In the genomic region with DNA sequence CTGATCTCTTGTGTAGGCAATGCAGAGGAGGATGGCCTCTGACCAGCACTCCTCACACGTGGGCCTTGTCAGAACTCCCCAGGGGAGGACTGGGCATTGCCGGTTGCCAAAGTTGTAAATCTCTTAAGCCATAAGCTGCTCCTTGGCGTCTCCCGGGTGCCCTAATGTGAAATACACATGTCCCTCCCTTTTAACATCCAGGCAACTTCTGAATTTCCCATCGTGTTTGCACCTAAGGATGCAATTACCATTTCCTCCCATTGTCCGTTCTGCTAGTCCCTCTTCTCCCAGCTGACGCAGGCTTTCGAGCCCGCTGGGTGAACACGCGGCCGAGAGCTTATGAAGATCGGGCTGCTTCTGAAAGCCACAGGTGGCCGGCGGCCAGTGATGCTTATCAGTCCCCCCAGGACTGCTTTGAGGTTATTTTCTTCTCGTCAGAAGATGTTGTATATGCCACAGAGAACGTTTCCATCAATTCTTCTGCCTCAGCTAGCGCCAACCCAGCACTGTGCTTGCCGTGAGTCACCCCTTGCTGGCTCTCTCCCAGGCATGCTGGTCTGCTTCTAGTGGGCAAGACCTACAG, we compare ENCODE assay signal across 7 mouse cellular contexts. TPM values are rescaled to one million over a fixed set of nuclear protein-coding genes. Genes with fewer than 3 reads are reported as not detected.
DNase-seq lines count a peak whose midpoint lies in the region; ATAC-seq and TF ChIP-seq lines count a peak whose summit lies in the region.

No protein-coding gene starts in this region.

- TF ChIP-seq CTCF in CH12.LX (conservative IDR thresholded peaks at IDR 0.05 in 1 of 2, IDR thresholded peaks at IDR 0.05 in 1 of 2; ENCODE audit: low read depth in 2 of 2, low read length in 2 of 2): no peak

- no peaks in the 10 kb centered on the region for H3K36me3 ChIP-seq in CH12.LX (replicated peaks in 1 of 2; ENCODE audit: control insufficient read depth in 1 of 2, insufficient read depth in 1 of 2, low read length in 1 of 2)
- H3K36me3 ChIP-seq in neural tube, embryonic 15.5 days: 0 out of 2 replicates have a peak, but pooled peaks cover 2% of the 10 kb centered on the region
- H3K36me3 ChIP-seq in midbrain, embryonic 10.5 days: peaks cover 64% of the 10 kb centered on the region

- H3K4me2 ChIP-seq in CH12.LX (ENCODE audit: insufficient read depth, low read depth, poor library complexity, severe bottlenecking): no peak overlapping the region
- H3K4me2 ChIP-seq in neural tube, embryonic 15.5 days: no peak overlapping the region

- dilution Hi-C loops in CH12.LX (cut with MboI; ENCODE audit: extremely low pct_ligation_motif_present, extremely low pct_unique_long_range_greater_than_20kb, low sequenced_read_pairs): no loop called here

- no peaks in the 10 kb centered on the region for H3K79me2 ChIP-seq in CH12.LX (replicated peaks; ENCODE audit: control insufficient read depth, extremely low read depth, insufficient read depth, poor library complexity, severe bottlenecking)

- no peak for TF ChIP-seq EP300 in CH12.LX (IDR thresholded peaks at IDR 0.05; ENCODE audit: low read length)

- H3K9me3 ChIP-seq in CH12.LX (replicated peaks; ENCODE audit: low read length): no peaks in the 10 kb centered on the region
- H3K9me3 ChIP-seq in neural tube, embryonic 15.5 days (replicated peaks): no peaks in the 10 kb centered on the region
- no peaks in the 10 kb centered on the region for H3K9me3 ChIP-seq in midbrain, embryonic 10.5 days (replicated peaks)

- WGBS in neural tube, embryonic 15.5 days: 37% methylated on average over 19 of the region's 19 CpGs
- WGBS in midbrain, embryonic 10.5 days: 69% methylated on average over 19 of the region's 19 CpGs

- H3K27ac ChIP-seq in CH12.LX (ENCODE audit: insufficient read depth, low read depth): no peak overlapping the region
- no peak overlapping the region for H3K27ac ChIP-seq in neural tube, embryonic 15.5 days (replicated peaks)
- H3K27ac ChIP-seq in midbrain, embryonic 10.5 days (replicated peaks): no peak overlapping the region

- ATAC-seq in neural tube, embryonic 15.5 days (ENCODE audit: low FRiP score): peak; percentile 28; the same call in 1 of the 2 replicates

- in situ Hi-C loops in CH12.LX (cut with MboI; ENCODE audit: low pct_ligation_motif_present, low pct_unique_long_range_greater_than_20kb, low sequenced_read_pairs): no loop called here

- H3K4me1 ChIP-seq in CH12.LX (ENCODE audit: control insufficient read depth in 1 of 2, insufficient read depth in 2 of 2): peaks cover 0 to 8% of the 10 kb centered on the region in 2 experiments; a peak in 2 of 4 replicates
- H3K4me1 ChIP-seq in neural tube, embryonic 15.5 days: peaks cover 7% of the 10 kb centered on the region
- H3K4me1 ChIP-seq in midbrain, embryonic 10.5 days: no peaks in the 10 kb centered on the region

- H3K27me3 ChIP-seq in CH12.LX (replicated peaks): peaks cover 79% of the 10 kb centered on the region
- no peaks in the 10 kb centered on the region for H3K27me3 ChIP-seq in neural tube, embryonic 15.5 days (replicated peaks)
- H3K27me3 ChIP-seq in midbrain, embryonic 10.5 days (ENCODE audit: low read depth, poor library complexity, severe bottlenecking): no peaks in the 10 kb centered on the region

- no peak for TF ChIP-seq RAD21 in CH12.LX (IDR thresholded peaks at IDR 0.05; ENCODE audit: low read depth, low read length)

- no peak for TF ChIP-seq POLR2A in CH12.LX (IDR thresholded peaks at IDR 0.05; ENCODE audit: low read depth, low read length)

- no peak overlapping the region for H3K9ac ChIP-seq in CH12.LX (ENCODE audit: insufficient read depth, low read depth)
- H3K9ac ChIP-seq in neural tube, embryonic 15.5 days (replicated peaks): no peak overlapping the region

- DNase-seq in CH12.LX (ENCODE audit: extremely low read depth): no peak
- peak; percentile 73 for DNase-seq in NIH3T3 (ENCODE audit: low read depth)
- DNase-seq in gonadal fat pad, adult 2 months (ENCODE audit: low read depth): peak; percentile 36
- peak; percentile 44 to 51 for DNase-seq in kidney, postnatal 36 days
- DNase-seq in spleen, adult 12 weeks (ENCODE audit: low spot score): no peak
- no peak for DNase-seq in midbrain, embryonic 10.5 days (ENCODE audit: low spot score)

- no peak overlapping the region for H3K4me3 ChIP-seq in CH12.LX (replicated peaks in 1 of 3; ENCODE audit: low read depth in 2 of 3, low read length in 2 of 3, poor library complexity in 1 of 3)
- no peak overlapping the region for H3K4me3 ChIP-seq in neural tube, embryonic 15.5 days (replicated peaks)
- H3K4me3 ChIP-seq in midbrain, embryonic 10.5 days: no peak overlapping the region

TF ChIP-seq in CH12.LX, 34 proteins besides CTCF, POLR2A, EP300 and RAD21:
- TF ChIP-seq IRF4 (IDR thresholded peaks at IDR 0.05; ENCODE audit: low read depth, low read length): no peak
- no peak for TF ChIP-seq MYC (IDR thresholded peaks at IDR 0.05; ENCODE audit: low read depth, low read length)
- peak; percentile 96 for TF ChIP-seq TBP (conservative IDR thresholded peaks at IDR 0.05; ENCODE audit: low read depth, low read length)
- no peak for TF ChIP-seq ZKSCAN1 (IDR thresholded peaks at IDR 0.05; ENCODE audit: borderline replicate concordance, low read depth, low read length)
- TF ChIP-seq SMC3 (IDR thresholded peaks at IDR 0.05; ENCODE audit: low read depth, low read length): no peak
- TF ChIP-seq UBTF (IDR thresholded peaks at IDR 0.05; ENCODE audit: low read depth, low read length): peak; percentile 99
- no peak for TF ChIP-seq PAX5 (IDR thresholded peaks at IDR 0.05; ENCODE audit: low read length)
- TF ChIP-seq USF1 (IDR thresholded peaks at IDR 0.05; ENCODE audit: low read depth, low read length): no peak
- TF ChIP-seq TCF12 (IDR thresholded peaks at IDR 0.05; ENCODE audit: low read depth, low read length): no peak
- TF ChIP-seq ZC3H11A (IDR thresholded peaks at IDR 0.05; ENCODE audit: low read depth, low read length): no peak
- no peak for TF ChIP-seq ZMIZ1 (IDR thresholded peaks at IDR 0.05; ENCODE audit: low read depth, low read length)
- no peak for TF ChIP-seq USF2 (conservative IDR thresholded peaks at IDR 0.05; ENCODE audit: low read depth, low read length)
- 0 out of 2 replicates have a peak, but pooled peaks have one; percentile 11 for TF ChIP-seq MAX (IDR thresholded peaks at IDR 0.05; ENCODE audit: low read length)
TF ChIP-seq in CH12.LX: peak in this region for 3.

RNA-seq across cellular contexts. Expression of a gene that starts 41.6 kb away (rescaled TPM):
- total RNA-seq in CH12.LX (2012; rRNA removed): not detected in 2 replicates
- total RNA-seq in CH12.LX (2014; rRNA removed): not detected in 2 replicates
- not detected in 2 replicates for polyA plus RNA-seq in CH12.LX (2012; ENCODE audit: insufficient read length, low read depth)
- polyA plus RNA-seq in gonadal fat pad, adult 2 months (2012; rRNA removed): 355 and 516 TPM in 2 replicates
- 7.4 and 11.5 TPM in 2 replicates for polyA plus RNA-seq in neural tube, embryonic 15.5 days (2015; fragmentation: Nextera tagmentation; extraction: Ambion mirVana)
- 0.56 and 1.1 TPM in 2 replicates for polyA plus RNA-seq in midbrain, embryonic 10.5 days (2016; fragmentation: Nextera tagmentation; extraction: Ambion mirVana)

Comparison
In these comparisons a context has a peak if more than half of its experiments do, and no peak if none do; other contexts are left out.
1. DNase-seq: peak in NIH3T3 (single experiment), gonadal fat pad, adult 2 months (single experiment) and kidney, postnatal 36 days (2 of 2); none in CH12.LX (single experiment), spleen, adult 12 weeks (single experiment) and midbrain, embryonic 10.5 days (single experiment).
2. RNA of a gene that starts 41.6 kb away (polyA plus RNA-seq): 355 to 516 TPM in gonadal fat pad, adult 2 months; 7.4 to 11.5 TPM in neural tube, embryonic 15.5 days, 0.56 to 1.1 TPM in midbrain, embryonic 10.5 days and not detected in CH12.LX; every median in the first group is over 10 times any median in the second.